Mouse (Mus musculus) lung, postnatal 36 days (tissue): ENCODE measurements around the gene Ddc.

Experiments
- DNase-seq: peaks from one replicate; pipeline ENCODE4 v3.0.0; 2022; ENCODE audit warnings: mixed read lengths

Gene Ddc

GRCm38 (mm10) chr11:11875230-11875629, 22.7 kb downstream of the Ddc start:
- DNase-seq, result no peak

GRCm38 (mm10) chr11:11873023-11873908, 24.7 kb downstream of the Ddc start:
- peak; percentile 31 for DNase-seq

GRCm38 (mm10) chr11:11872140-11872795, 25.7 kb downstream of the Ddc start:
- no peak for DNase-seq

- DNase-seq, result peak; percentile 26
Observed at GRCm38 (mm10) chr11:11871197-11871813, 26.6 kb downstream of the Ddc start.

- no peak for DNase-seq
Observed at GRCm38 (mm10) chr11:11867971-11868481, 29.9 kb downstream of the Ddc start.

- no peak for DNase-seq
Observed at GRCm38 (mm10) chr11:11866696-11867095, 31.2 kb downstream of the Ddc start.

- no peak for DNase-seq
Observed at GRCm38 (mm10) chr11:11865128-11865527, 32.8 kb downstream of the Ddc start.

- DNase-seq, result no peak
Observed at GRCm38 (mm10) chr11:11864446-11865101, 33.4 kb downstream of the Ddc start.

GRCm38 (mm10) chr11:11862502-11862901, 35.4 kb downstream of the Ddc start:
- no peak for DNase-seq

- no peak for DNase-seq
Observed at GRCm38 (mm10) chr11:11856959-11857358, 41.0 kb downstream of the Ddc start.

GRCm38 (mm10) chr11:11855685-11856131, 42.2 kb downstream of the Ddc start:
- DNase-seq, result no peak

- no peak for DNase-seq
Observed at GRCm38 (mm10) chr11:11855061-11855672, 42.8 kb downstream of the Ddc start.

GRCm38 (mm10) chr11:11853731-11854461, 44.0 kb downstream of the Ddc start:
- no peak for DNase-seq

GRCm38 (mm10) chr11:11851957-11852505, 45.9 kb downstream of the Ddc start:
- DNase-seq, result no peak

GRCm38 (mm10) chr11:11850476-11851267, 47.3 kb downstream of the Ddc start:
- no peak for DNase-seq

GRCm38 (mm10) chr11:11849513-11850311, 48.2 kb downstream of the Ddc start:
- DNase-seq, result no peak

GRCm38 (mm10) chr11:11848467-11848866, 49.5 kb downstream of the Ddc start:
- DNase-seq, result no peak

GRCm38 (mm10) chr11:11845044-11845443, 52.9 kb downstream of the Ddc start:
- DNase-seq, result no peak

- DNase-seq, result peak; percentile 78
Observed at GRCm38 (mm10) chr11:11844367-11844971, 53.5 kb downstream of the Ddc start.
